Mouse (Mus musculus): ENCODE measurements around the gene Krr1. TPM values are rescaled to one million over a fixed set of nuclear protein-coding genes. Genes with fewer than 3 reads are reported as not detected.

Krr1 gene
- polyA plus RNA-seq, 1 experiment = 10.5 TPM

Other genes with a start within 250 kb of the Krr1 start
- 2.5 TPM for gene Glipr1, start 30.0 kb downstream of the Krr1 start, polyA plus RNA-seq (2012; fragmentation: generic; extraction: Trizol)
- gene Glipr1l1, start 87.5 kb downstream of the Krr1 start, polyA plus RNA-seq (2012; fragmentation: generic; extraction: Trizol) = not detected
- gene Glipr1l2, start 110.7 kb downstream of the Krr1 start, polyA plus RNA-seq (2012; fragmentation: generic; extraction: Trizol) = not detected
- not detected for gene Glipr1l3, start 187.7 kb downstream of the Krr1 start, polyA plus RNA-seq (2012; fragmentation: generic; extraction: Trizol)
- 0.04 TPM for gene Caps2, start 191.0 kb downstream of the Krr1 start, polyA plus RNA-seq (2012; fragmentation: generic; extraction: Trizol)